Mouse (Mus musculus): ENCODE measurements at regions not wholly inside any gene's neighbourhood (a gene's known extent, or its start where the extent isn't known, plus 50 kb on each side); places are given as distances from the start of the nearest gene placed in this dataset.

DNA sequence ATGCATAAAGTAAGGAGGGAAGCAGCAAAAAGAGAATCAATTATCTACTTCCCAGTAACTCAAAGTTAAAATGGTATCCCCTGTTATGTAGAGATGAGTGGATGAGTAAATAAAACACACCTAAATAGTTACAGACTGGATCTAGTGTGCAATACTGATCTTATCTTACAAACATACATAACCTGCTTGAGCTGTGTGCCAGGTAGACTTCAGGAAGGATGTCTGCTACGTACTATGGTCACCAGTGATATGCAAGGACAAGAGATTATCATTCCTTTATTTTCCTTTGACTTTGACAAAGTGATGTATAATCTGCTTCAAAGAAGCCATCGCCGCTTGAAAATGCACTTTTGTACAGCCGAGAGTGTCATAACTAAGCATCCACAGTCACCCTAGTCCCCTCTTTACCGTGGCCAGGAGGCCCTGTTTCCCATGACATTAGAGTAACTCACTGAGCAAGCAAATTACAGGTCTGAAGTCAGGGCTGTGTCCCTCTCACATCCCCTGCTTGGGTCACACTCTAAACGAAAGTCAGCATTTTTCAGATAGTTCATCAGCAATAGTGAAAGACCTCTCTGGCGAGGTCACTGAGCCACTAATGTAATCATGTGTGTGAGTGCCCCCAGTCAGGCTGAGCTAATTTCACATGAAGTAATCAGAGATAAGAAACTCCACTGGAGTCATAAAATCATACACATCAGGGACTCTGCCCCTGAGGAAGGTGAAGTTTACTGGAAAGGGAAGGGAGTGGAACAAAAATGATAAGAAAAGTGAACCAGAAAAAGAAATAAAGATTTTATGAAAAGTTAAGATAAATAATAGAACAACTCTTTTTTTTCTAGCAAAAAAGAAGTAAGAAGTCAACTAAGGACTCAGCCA, 929.8 kb upstream of the Gm7489 start:
- no peak for ATAC-seq (ENCODE audit: low TSS enrichment)

DNA sequence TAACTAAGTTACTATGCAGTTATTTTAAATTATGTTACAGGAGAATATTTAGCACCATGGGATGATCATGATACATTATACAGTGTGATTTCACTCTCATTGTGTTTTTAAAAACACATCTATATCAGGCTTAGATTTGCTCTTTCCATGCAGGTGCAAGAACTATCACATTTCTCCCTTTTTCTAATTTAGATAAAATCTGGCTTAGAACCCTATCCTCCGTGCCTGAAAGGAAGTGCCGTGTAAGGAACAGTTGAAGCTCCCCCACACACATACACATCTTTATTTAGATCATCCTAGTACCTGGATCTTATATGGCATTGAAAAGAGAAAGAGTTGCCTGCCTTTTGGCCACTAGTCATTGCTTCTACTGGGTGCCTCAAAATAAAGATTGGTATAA, 925.0 kb upstream of the Gm7489 start:
- ATAC-seq (ENCODE audit: low TSS enrichment), result peak; percentile 96

DNA sequence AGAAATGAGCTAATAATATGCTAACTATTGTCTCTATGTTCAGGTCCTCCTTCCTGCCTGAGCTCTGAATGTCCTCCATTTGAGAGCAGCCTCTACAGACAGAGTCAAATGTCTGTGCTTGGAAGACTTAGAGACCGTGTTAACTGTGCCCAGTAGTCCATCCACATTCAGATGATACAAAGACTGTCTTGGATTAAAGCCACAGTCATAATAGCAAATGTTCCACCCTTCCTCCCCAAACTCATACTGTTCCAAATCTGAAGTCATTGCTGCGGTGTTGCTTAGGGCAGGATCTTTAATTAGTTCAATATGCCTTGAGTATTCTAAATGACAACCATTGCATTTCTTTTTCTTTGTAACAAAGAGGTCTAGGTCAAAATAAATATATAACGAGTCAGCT, 923.2 kb upstream of the Gm7489 start:
- no peak for ATAC-seq (ENCODE audit: low TSS enrichment)

DNA sequence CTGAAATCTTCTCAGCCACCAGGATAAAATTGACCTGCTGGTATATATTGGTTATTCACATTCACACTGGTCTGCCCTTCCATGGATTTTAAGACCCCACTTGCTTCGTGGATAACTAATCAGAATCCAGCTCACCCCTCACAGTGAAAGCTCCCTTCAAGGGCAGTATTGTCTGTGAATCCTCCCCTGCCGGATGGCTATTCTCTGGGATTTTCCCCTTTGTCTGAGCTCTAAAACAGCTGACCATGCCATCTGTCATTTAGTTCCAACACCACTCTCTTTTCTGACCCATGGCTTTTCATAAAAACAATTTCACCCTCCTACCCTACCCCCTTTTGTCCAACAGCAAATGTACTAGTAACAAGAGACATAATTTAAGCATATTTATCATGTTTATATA, 920.8 kb upstream of the Gm7489 start:
- no peak for ATAC-seq (ENCODE audit: low TSS enrichment)

DNA sequence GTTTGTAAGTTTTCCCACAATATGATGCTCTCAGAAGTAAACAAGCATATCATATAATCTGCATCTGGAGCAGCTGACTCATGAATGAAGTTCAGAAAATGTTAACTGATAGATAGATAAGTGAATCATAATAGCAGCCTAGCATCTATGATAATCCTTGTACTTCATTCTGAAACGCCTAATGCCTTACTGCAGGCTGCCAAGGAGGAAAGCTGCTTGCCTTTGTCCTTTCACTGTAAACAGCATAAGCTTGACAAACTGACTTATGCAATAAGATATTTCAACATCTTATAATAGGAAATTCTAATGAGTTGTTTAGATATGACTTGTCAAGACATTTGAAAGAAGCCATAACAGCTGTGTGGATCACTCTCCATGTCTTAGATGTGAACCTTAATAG, 920.3 kb upstream of the Gm7489 start:
- no peak for ATAC-seq (ENCODE audit: low TSS enrichment)

DNA sequence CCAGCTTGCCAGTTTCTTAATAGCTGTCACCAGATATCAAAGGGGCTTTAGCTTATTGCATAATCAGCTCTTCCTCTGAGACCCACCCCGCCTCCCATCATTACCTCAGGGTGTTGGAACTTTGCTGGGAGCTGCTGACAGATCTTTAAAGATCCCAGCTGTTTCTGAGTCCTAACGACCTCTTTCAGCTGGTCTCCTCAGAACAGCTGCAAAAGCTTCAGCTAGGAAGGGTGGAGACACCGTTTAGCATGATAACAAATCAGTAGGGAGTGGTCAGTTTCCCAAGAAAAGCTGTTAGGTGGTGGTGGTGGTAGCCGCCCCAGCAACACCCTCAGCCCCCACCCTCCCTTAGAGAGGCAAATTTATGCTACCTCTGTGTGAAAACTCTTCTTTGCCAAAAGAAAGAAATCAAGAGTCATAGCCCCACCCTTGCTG, 916.9 kb upstream of the Gm7489 start:
- ATAC-seq (ENCODE audit: low TSS enrichment), result peak; percentile 62

DNA sequence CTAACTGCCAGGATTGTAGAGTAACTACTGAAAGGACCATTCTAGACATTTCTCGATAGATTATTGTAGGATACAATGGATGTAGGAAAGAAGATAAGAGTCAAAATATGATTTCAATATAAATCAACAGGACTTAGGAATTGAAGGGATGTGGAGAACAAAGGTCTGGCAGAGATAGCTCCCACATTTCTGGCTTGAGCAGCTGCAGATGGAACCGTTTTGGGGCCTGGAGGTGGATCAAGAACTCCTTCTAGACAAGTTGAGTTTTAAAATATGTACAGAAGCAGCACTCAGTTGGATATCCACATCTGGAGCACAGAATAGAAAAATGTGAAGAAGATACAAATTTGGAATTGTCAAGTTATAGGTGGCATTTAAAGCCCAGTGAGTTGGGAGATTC, 901.9 kb upstream of the Gm7489 start:
- ATAC-seq (ENCODE audit: low TSS enrichment), result no peak; the same call in 1 of the 2 replicates

DNA sequence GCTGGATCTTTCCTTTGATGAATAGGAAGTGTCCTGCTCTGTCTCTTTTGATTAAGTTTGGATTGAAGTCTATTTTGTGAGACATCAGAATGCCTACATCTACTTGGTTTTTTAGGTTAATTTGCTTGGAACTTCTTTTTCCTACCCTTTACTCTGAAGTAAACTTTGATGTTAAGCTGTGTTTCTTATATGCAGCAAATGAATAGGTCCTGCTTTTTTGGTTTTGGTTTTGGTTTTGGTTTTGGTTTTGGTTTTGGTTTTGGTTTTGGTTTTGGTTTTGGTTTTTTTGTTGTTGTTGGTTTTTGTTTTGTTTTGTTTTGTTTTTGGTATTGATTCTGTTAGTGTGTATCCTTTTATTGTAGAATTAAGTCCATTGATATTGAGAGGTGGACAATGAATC, 894.1 kb upstream of the Gm7489 start:
- ATAC-seq (ENCODE audit: low TSS enrichment), result no peak

DNA sequence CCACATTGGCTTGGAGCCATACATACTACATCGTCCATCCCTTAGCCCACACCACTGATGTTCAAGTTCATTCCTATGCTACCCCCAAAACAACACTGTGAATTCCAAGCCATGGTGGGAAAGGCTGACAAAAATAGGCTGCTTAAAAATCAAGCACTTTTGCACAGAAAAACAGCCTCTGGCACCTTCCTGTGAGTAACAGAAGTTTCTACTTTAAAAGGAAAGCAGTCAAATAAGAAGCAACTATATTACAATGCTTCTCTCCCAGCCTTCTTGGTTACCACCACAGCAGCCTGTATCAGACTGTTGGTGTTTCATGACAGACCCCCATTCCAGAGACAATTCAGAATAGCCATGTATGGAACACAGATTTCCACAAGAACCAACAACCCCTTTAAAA, 890.4 kb upstream of the Gm7489 start:
- ATAC-seq (ENCODE audit: low TSS enrichment), result peak; percentile 79

DNA sequence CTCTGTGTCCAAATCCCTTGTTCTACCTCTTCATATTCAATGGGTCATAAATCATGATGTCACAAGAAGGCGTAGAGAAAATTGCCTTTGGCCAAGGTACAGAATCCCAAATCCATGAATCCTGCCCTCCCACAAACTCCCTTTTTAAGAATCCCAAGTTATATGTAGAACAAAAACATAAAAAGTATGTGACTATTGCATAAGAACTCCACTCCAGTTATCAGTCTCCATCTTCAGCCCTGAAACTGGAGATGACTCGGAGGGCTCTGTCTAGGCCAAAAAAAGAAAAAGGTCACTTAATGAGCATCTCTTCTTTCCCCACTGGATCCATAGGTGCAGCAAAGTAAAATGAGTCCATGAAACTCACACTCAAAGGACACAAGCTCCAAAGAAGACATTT, 885.5 kb upstream of the Gm7489 start:
- peak; percentile 60 for ATAC-seq (ENCODE audit: low TSS enrichment)

DNA sequence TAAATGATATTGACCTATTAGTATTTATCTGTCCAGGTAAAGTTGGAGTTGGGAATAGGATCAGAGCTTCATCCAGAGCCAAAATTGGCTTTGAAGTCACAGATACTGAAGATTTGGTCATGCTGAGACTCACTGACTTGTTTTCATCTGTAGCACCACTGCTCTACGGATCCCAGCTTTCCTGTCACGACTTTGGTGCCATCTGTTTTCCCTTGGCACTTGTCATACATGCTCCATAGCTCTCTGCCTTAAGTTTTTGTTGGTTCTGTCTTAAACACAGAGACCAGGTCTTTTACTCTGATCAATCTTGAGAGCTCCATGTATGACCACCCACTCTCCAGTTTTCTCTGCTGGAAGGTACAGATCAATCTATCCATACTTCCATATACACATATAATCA, 884.9 kb upstream of the Gm7489 start:
- ATAC-seq (ENCODE audit: low TSS enrichment), result peak; percentile 62

DNA sequence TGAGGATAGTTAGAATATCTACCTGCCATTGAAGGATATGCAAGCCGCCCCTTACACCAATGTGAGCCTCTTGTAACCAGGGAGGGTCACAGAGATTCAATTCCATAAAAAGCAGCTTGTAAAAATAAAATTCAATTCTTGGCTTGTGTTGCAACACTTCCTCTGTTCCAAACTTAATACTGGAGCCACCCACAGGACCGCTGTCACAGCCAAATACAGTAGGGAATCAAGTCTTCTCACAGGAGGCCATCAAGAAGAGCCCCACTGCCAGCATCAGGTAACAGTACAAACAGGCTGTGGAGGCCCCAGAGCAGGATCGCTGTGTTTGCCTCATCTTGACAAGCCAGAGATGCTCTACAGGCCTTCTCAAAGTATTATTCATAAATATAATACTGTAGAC, 883.3 kb upstream of the Gm7489 start:
- ATAC-seq (ENCODE audit: low TSS enrichment), result peak; percentile 88

DNA sequence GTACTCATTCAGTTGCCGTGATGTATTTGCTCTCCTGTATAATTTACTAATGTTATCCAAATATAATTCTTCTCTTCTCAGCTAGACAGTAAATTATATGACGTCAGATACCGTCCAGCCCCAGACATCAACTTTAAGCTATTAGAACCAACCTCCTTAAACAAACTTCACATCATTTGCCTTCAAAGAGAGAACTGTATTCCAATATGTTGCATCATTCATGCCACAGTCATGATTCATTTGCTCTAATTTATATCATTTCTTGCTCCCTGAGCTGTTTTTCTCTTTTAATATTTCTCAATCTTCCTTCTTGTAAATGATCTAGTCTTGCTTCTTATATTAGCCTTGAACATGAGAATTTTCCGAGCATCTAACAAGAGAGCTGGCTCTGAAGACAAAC, 882.7 kb upstream of the Gm7489 start:
- no peak for ATAC-seq (ENCODE audit: low TSS enrichment)

DNA sequence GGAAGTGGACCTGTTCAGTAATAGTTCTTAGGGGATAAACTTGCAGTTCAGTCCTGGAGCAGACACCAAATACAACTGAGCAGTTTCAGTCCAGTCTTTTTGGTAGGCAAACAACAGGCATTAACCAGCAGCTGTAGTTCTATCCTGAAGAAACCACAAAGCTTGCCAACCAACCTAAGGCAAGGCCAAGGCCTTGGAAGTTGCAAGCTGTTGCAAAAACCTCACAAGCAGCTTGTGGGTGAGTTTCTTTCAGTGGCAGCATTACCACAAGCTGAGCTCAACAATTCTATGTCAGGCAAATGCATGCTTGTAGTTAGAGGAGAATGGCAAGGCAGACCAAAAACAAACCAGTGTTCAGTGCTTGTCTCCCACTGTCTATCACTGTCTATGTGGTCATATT, 880.6 kb upstream of the Gm7489 start:
- ATAC-seq (ENCODE audit: low TSS enrichment), result no peak

DNA sequence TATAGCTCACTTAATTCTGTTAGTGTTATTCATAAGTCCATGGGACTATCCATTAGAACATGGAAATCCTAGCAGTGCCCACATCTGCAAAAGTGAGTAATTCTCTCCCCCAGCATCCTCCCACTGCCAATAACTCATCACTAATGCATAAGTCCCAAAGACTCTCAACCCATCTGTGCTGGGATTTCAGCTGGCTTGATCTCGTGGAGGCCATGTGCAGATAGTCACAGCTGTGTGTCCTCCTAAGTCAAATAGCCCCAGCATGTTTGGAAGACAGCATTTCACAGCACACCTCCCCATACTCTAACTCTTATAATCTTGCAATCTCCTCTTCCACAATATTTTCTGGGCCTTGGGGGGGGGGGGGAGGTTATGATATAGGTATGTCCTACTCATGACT, 877.9 kb upstream of the Gm7489 start:
- ATAC-seq (ENCODE audit: low TSS enrichment), result no peak

DNA sequence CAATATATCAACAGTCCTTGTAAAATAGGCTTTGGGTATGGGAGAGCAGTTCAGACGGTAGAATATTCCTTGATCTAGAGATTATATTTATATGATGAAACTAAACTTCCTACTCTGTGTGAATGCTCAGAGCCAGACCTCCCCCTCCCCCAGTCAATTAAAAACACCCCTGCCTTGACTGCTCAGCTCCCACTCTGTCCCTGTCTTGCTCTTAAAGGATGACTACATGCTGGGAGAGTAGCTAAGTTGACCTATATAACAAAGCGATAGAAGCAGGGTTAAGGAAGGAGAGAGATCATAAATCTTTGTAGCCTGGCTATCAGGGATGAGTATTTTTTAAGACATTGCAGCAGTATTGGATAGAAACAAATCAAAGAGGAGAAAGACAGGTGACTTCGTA, 875.4 kb upstream of the Gm7489 start:
- no peak for ATAC-seq (ENCODE audit: low TSS enrichment)
